Mouse (Mus musculus) heart, embryonic 11.5 days (tissue): ENCODE measurements around the gene Zcwpw1. TPM values are rescaled to one million over a fixed set of nuclear protein-coding genes. Genes with fewer than 3 reads are reported as not detected.

ENCODE experiments used
- ATAC-seq: fragments of 200-750 bp; cut with Nextera tagmentation; replicated peaks from 2 replicates; pipeline ENCODE4 v1.8.0; 2017; ENCODE audit warnings: moderate library complexity; ENCODE audit not compliant: insufficient number of reproducible peaks, low FRiP score, low TSS enrichment
- H3K27ac ChIP-seq: fragments of 300-500 bp; sonication (generic); 2 replicates; pipeline ENCODE4 v1.5.1; 2014; ENCODE audit warnings: mild to moderate bottlenecking, low read depth, low read length
- H3K27me3 ChIP-seq: fragments of 300-500 bp; sonication (generic); 2 replicates; pipeline ENCODE4 v1.6.1; 2014; ENCODE audit warnings: mild to moderate bottlenecking, low read length, mixed read lengths; ENCODE audit not compliant: control insufficient read depth, insufficient read depth
- H3K36me3 ChIP-seq: fragments of 300-500 bp; sonication (generic); 2 replicates; pipeline ENCODE4 v1.6.1; 2014; ENCODE audit warnings: mild to moderate bottlenecking, low read length, moderate library complexity, mixed read lengths; ENCODE audit not compliant: control insufficient read depth, insufficient read depth
- H3K4me1 ChIP-seq: fragments of 300-500 bp; sonication (generic); 2 replicates; pipeline ENCODE4 v1.6.1; 2014; ENCODE audit warnings: low read length; ENCODE audit not compliant: control insufficient read depth, insufficient read depth
- H3K4me2 ChIP-seq: fragments of 300-500 bp; sonication (generic); 2 replicates; pipeline ENCODE4 v1.6.1; 2014; ENCODE audit warnings: mild to moderate bottlenecking, moderate library complexity
- H3K4me3 ChIP-seq: fragments of 300-500 bp; sonication (generic); 2 replicates; pipeline ENCODE4 v1.5.1; 2014; ENCODE audit warnings: low read depth, low read length
- H3K9ac ChIP-seq: fragments of 300-500 bp; sonication (generic); 2 replicates; pipeline ENCODE4 v1.6.1; 2014; ENCODE audit warnings: mild to moderate bottlenecking, low read depth, low read length, moderate library complexity
- H3K9me3 ChIP-seq: fragments of 300-500 bp; sonication (generic); replicated peaks from 2 replicates; pipeline ENCODE4 v1.6.1; 2016; ENCODE audit warnings: low read length; ENCODE audit not compliant: control insufficient read depth
- WGBS: fragments of 180-500 bp; shearing (Covaris S2); extraction: QIAGEN DNeasy Blood & Tissue Kit; methylation state at CpG from one replicate; pipeline ENCODE4 v1.1.7; 2014; ENCODE audit not compliant: insufficient replicate concordance; 5-methylcytosine and 5-hydroxymethylcytosine counted together
- polyA plus RNA-seq: library from polyadenylated mRNA; unstranded; fragments of >200 nt; fragmentation: Nextera tagmentation; extraction: Ambion mirVana; gene quantifications from 2 replicates; pipeline ENCODE4 v1.2.1, GENCODE M21; 2014

Gene Zcwpw1
- polyA plus RNA-seq, 1 experiment from 2014 or later, result 13.7 TPM

DNA sequence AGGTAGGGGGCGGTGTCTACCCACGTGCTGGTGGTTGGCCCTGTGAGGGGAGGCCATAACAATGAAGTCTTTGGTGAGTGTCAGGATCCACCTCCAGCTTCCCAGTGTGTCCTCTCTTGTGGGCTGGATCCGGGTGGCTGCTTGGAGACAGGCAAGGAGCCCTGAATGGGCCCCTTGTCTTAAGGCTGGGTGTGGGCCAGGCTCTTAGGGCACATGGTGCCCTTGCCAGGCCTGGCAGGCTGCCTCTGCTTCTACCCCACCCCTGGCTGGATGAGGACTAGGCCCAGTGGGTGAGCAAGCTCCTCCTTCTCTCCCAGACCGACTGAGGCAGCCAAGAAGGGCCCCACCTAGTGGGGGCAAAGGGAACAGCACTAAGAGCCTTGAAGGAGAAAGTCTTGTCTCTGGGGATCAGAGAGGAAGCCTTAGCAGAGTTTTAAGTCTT, 27.6 kb upstream of the Zcwpw1 start:
- Histone ChIP-seq H3K9me3 (no peaks in the 10 kb centered on the region), H3K27me3 (no peaks in the 10 kb centered on the region), H3K9ac (no peak overlapping the region), H3K4me2 (no peak overlapping the region), H3K27ac (no peak overlapping the region), H3K36me3 (peaks cover 26% of the 10 kb centered on the region), H3K4me1 (peaks cover 21% of the 10 kb centered on the region), H3K4me3 (no peak overlapping the region)
- no peak for ATAC-seq
- 33% methylated on average over 4 of the region's 4 CpGs for WGBS

DNA sequence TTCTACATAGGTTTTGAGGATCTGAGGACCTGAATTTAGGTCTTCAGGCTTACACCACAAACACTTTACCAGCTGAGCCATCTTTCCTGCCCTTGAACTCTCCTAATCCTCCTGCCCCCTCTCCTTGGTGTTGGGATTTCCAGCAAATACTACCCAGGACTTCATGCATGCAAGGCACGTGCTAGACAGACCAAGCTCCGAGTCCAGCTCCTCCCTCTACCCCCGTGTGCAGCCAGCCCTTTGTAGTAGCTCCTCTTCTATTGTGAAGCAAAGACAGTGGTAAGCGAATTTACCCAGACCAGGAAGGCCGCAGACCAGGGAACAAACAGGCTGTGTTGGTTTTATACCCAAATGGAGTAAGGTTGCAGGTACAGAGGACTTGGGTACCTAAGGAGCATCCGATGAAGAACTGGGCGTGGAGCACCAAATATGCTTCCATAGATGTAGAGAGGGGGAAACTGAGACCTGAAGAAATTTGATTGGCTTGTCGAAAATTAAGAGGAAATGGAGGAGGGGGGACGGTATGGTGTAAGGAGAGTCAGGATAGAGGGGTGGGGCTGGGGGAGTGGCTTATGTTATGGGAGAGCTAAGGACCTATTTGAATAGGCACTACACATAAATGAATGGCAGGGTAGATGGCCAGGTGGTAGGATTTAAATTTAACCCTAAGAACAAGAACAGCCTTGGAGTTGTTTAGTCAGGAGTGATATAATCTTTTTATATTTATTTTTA, 22.8 kb upstream of the Zcwpw1 start:
- peaks cover 8% of the 10 kb centered on the region; the same call in 1 of the 2 replicates for H3K36me3 ChIP-seq
- no peak for ATAC-seq
- 52% methylated on average over 9 of the region's 9 CpGs for WGBS

DNA sequence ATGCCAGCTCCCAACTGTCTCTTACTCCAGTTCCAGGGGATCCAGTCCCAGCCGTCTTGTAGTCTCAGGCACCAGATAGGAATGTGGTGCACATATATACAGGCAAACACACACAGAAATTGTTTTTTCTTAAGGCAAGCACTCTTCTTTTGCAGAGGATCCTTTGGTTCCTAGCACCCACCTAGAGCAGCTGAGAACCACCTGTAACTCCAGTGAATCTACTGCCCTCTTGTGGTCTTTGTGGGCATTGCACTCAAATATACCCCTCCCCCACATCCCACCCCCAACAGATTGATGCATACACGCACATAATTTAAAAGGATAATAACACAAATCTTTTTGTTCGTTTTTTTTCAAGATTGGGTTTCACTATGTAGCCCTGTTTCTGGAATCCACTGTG, 21.3 kb upstream of the Zcwpw1 start:
- Histone ChIP-seq H3K27ac (no peak overlapping the region), H3K27me3 (no peaks in the 10 kb centered on the region), H3K9ac (no peak overlapping the region), H3K4me3 (no peak overlapping the region), H3K4me1 (no peaks in the 10 kb centered on the region), H3K36me3 (peaks cover 5% of the 10 kb centered on the region; the same call in 1 of the 2 replicates), H3K9me3 (no peaks in the 10 kb centered on the region), H3K4me2 (no peak overlapping the region)
- WGBS, result 53% methylated on average over 3 of the region's 3 CpGs
- ATAC-seq, result no peak

More for the DNA sequence above, 22.8 kb upstream of the Zcwpw1 start:
- peaks cover 4% of the 10 kb centered on the region for H3K4me1 ChIP-seq
- no peak overlapping the region for H3K4me2 ChIP-seq
- H3K4me3 ChIP-seq, result no peak overlapping the region
- H3K27me3 ChIP-seq, result no peaks in the 10 kb centered on the region
- H3K9ac ChIP-seq, result no peak overlapping the region
- no peak overlapping the region for H3K27ac ChIP-seq
- no peaks in the 10 kb centered on the region for H3K9me3 ChIP-seq

DNA sequence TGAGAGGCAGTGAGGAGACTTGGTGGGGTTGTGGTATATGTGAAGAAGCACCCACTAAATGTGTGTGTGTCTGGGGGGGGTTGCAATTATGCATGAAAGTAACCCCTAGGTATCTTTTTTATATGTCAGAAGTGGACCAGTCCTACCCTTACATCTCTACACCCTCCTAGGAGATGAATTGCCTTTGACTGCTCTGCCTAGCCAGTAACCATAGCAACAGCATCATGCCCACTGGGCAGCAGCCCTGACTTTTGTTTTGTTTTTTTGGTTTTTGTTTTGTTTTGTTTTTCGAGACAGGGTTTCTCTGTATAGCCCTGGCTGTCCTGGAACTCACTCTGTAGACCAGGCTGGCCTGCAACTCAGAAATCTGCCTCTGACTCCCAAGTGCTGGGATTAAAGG, 19.1 kb upstream of the Zcwpw1 start:
- Histone ChIP-seq H3K9ac (no peak overlapping the region), H3K9me3 (no peaks in the 10 kb centered on the region), H3K4me3 (no peak overlapping the region), H3K27ac (no peak overlapping the region), H3K27me3 (no peaks in the 10 kb centered on the region), H3K4me2 (no peak overlapping the region), H3K4me1 (no peaks in the 10 kb centered on the region), H3K36me3 (peaks cover 5% of the 10 kb centered on the region; the same call in 1 of the 2 replicates)
- WGBS, result 74% methylated on average over 1 of the region's 1 CpGs
- ATAC-seq, result no peak

DNA sequence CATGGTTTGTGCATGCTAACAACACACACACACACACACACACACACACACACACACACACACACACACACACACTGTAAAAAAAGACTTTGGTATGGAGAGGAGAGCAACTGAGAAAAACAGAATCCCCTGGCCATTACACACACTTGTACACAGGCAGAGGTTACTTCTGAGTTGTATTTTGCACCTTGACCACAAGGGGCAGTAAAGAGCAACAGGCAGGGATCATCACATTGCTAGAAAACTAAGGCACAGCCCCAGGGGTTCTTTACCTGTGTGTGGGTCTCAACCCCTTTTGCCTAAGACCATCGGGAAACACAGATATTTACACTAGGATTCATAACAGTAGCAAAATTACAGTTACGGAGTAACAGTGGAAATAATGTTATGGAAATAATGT, 16.9 kb upstream of the Zcwpw1 start:
- Histone ChIP-seq H3K9me3 (no peaks in the 10 kb centered on the region), H3K9ac (no peak overlapping the region), H3K36me3 (peaks cover 3% of the 10 kb centered on the region; the same call in 1 of the 2 replicates), H3K4me2 (no peak overlapping the region), H3K27me3 (no peaks in the 10 kb centered on the region), H3K27ac (no peak overlapping the region), H3K4me1 (no peaks in the 10 kb centered on the region), H3K4me3 (no peak overlapping the region)
- WGBS, result 34% methylated on average over 2 of the region's 2 CpGs
- ATAC-seq, result no peak

DNA sequence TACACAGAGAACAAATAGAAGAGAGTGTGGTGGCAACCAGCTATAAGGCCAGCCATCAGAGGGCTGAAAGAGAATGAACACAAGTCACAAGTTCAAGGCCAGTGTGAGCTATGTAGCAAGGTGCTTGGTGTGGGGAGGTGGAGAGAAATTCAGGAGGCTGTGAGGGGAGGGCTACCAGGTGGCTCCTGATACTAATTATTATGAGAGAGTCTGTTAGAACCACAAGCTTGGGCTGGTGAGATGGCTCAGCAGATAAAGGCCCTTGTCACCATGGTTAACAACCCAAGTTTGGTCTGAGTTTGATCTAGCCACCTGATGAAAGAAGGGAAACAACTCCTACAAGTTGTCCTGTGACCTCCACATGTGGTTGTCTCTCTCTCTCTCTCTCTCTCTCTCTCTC, 14.8 kb upstream of the Zcwpw1 start:
- H3K4me3 ChIP-seq, result no peak overlapping the region
- no peaks in the 10 kb centered on the region for H3K36me3 ChIP-seq

DNA sequence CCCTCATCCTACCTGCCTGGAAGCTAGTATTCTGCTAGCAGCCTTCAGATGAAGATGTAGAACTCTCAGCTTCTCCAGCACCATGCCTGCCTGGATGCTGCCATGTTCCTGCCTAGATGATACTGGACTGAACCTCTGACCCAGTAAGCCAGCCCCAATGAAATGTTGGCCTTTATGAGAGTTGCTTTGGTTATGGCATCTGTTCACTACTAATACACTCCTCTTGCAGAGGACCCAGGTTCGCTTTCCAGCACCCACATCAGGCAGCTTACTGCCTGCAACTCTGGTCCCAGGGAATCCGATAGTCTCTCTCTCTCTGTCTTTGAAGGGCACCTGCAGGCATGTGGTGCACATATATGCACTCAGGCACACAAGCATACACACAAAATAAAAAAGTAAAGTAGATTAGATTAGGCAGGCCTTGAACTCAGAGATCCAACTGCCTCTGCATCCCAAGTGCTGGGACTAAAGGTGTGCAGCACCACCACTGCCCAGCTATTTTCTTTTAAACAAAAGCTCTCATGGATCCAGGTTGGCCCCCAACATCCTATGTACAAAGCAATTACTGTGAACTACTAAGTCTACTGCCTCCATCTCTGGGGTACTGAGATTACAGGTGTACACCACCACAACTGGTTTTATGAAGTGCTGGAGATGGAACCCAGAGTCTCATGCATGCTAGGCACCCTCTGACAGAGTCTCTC, 11.9 kb upstream of the Zcwpw1 start:
- Histone ChIP-seq H3K4me2 (no peak overlapping the region), H3K36me3 (peaks cover 2% of the 10 kb centered on the region; the same call in 1 of the 2 replicates), H3K27me3 (no peaks in the 10 kb centered on the region), H3K4me3 (no peak overlapping the region), H3K27ac (no peak overlapping the region), H3K4me1 (peaks cover 9% of the 10 kb centered on the region), H3K9ac (no peak overlapping the region), H3K9me3 (no peaks in the 10 kb centered on the region)
- ATAC-seq, result no peak
- WGBS, result 92% methylated on average over 2 of the region's 2 CpGs

More for the DNA sequence above, 14.8 kb upstream of the Zcwpw1 start:
- no peaks in the 10 kb centered on the region for H3K27me3 ChIP-seq
- H3K4me1 ChIP-seq, result no peaks in the 10 kb centered on the region
- H3K9ac ChIP-seq, result 0 out of 2 replicates have a peak overlapping the region, but pooled peaks have one; percentile 16
- no peak overlapping the region for H3K4me2 ChIP-seq
- no peak overlapping the region for H3K27ac ChIP-seq
- ATAC-seq, result no peak
- H3K9me3 ChIP-seq, result no peaks in the 10 kb centered on the region

DNA sequence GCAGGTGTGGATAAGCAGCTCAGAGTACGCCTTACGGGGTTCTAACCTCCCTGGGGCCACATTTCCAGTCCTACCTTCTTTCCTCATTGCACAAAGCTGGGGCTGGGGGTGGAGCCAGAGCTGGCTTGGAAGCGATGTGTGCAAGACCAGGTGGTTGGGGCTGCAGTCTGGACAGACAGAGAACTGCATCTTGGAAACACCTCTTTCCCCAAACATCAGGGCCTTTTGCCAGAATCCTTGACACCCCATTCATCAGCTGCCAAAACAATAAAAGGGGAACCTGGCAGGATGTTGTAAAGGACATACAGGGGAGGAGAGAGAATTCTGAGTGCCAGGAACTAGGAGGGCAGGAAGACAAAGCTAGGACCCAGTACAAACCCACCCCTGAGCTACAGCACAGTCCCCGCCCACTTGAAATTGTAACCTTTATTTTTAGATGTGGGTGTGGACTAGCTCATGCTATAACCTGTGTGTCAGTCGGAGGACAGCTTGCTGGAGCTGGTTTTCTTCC, 11.1 kb upstream of the Zcwpw1 start:
- H3K4me3 ChIP-seq, result 0 out of 2 replicates have a peak overlapping the region, but pooled peaks have one; percentile 8
- no peaks in the 10 kb centered on the region for H3K9me3 ChIP-seq
- H3K4me1 ChIP-seq, result peaks cover 9% of the 10 kb centered on the region
- peak overlapping the region; percentile 35; the same call in 1 of the 2 replicates for H3K27ac ChIP-seq
- no peak overlapping the region; the same call in 1 of the 2 replicates for H3K4me2 ChIP-seq
- ATAC-seq, result no peak
- no peak overlapping the region for H3K9ac ChIP-seq
- WGBS, result 34% methylated on average over 5 of the region's 5 CpGs
- H3K27me3 ChIP-seq, result no peaks in the 10 kb centered on the region
- H3K36me3 ChIP-seq, result peaks cover 7% of the 10 kb centered on the region
